Mouse (Mus musculus) brain, embryonic 14.5 days (tissue): ENCODE measurements around the gene Casc3.
A peak's percentile ranks its signal among the peaks of the same experiment; 100 is the strongest.

Experiments
- CTCF ChIP-seq: fragments of 200-500 bp; IDR thresholded peaks from 2 replicates; pipeline ENCODE4 v1.5.1; 2012; ENCODE audit warnings: inconsistent platforms, mild to moderate bottlenecking, moderate library complexity, borderline replicate concordance; ENCODE audit not compliant: insufficient read depth, insufficient read length; ENCODE audit errors: extremely low read depth
- POLR2A ChIP-seq: fragments of 200-500 bp; IDR thresholded peaks from 2 replicates; pipeline ENCODE4 v1.6.1; 2012; ENCODE audit warnings: mild to moderate bottlenecking, inconsistent platforms, borderline replicate concordance; ENCODE audit not compliant: poor library complexity, insufficient read depth, insufficient read length, severe bottlenecking; ENCODE audit errors: extremely low read depth

DNA sequence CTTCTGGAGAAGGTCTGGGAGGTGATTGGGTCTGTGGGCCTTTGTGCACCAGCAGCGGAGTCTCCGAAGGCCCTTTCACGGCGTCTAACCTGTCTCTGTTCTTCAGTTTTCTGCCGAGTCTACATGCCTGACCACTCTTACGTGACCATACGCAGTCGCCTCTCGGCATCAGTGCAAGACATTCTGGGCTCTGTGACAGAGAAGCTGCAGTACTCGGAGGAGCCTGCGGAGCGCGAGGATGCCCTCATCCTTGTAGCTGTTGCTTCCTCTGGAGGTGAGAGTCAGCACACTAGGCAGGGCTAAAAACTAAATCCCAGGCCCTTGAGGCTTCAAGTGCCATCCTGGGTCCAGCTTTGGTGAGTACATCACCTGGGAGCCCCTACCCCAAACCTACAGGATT is 41.3 kb downstream of the Casc3 start:
- TF ChIP-seq CTCF = peak; percentile 18; the same call in 1 of the 2 replicates
- no peak for TF ChIP-seq POLR2A
